Mouse (Mus musculus): ENCODE measurements at regions not wholly inside any gene's neighbourhood (a gene's known extent, or its start where the extent isn't known, plus 50 kb on each side); places are given as distances from the start of the nearest gene placed in this dataset.

GRCm38 (mm10) chr12:94560374-94561194, 1131.4 kb upstream of the Flrt2 start:
- ATAC-seq (ENCODE audit: extremely low read depth, insufficient number of reproducible peaks, low FRiP score, poor library complexity, severe bottlenecking) (no peak), DNase-seq (ENCODE audit: low spot score) (no peak)
- no peaks in the 10 kb centered on the region for H3K36me3 ChIP-seq (replicated peaks)
- no peak for TF ChIP-seq CTCF (IDR thresholded peaks at IDR 0.05; ENCODE audit: low read depth, low read length)
- no peak for TF ChIP-seq GATA2 (IDR thresholded peaks at IDR 0.05; ENCODE audit: borderline replicate concordance, low read depth, low read length)
- H3K9me3 ChIP-seq (replicated peaks) = no peaks in the 10 kb centered on the region
- H3K27me3 ChIP-seq (ENCODE audit: insufficient read depth, low read length) = no peaks in the 10 kb centered on the region
- no peaks in the 10 kb centered on the region for H3K4me1 ChIP-seq (ENCODE audit: insufficient read depth, low read depth, low read length)
- no peak overlapping the region for H3K4me3 ChIP-seq (ENCODE audit: low read depth, low read length)

DNA sequence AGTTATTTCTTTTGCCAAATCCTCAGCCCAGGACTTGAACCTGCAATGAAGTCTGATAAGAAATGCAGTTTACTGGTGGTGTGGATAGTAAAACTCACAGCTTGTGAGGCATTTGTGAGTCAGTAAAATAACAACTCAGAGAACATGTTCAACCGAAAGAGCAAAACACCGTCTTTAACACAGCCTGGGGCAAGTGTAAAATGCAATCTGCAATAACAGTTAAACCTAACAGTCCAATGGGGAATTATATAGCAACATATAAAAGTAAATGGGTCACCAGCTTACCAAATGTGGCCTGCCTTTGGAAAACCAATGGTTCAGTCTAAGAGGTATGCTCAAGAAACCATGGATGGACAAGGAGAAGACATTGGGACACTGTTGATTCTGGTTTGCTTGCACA, 1117.0 kb upstream of the Flrt2 start:
- ATAC-seq (ENCODE audit: extremely low read depth, insufficient number of reproducible peaks, low FRiP score, poor library complexity, severe bottlenecking) = no peak

GRCm38 (mm10) chr12:94580345-94580744, 1111.7 kb upstream of the Flrt2 start:
- no peak for ATAC-seq (ENCODE audit: extremely low read depth, insufficient number of reproducible peaks, low FRiP score, poor library complexity, severe bottlenecking)
- H3K27me3 ChIP-seq (ENCODE audit: insufficient read depth, low read length) = no peaks in the 10 kb centered on the region
- no peaks in the 10 kb centered on the region for H3K9me3 ChIP-seq (replicated peaks)
- DNase-seq (ENCODE audit: low spot score) = no peak
- no peaks in the 10 kb centered on the region for H3K36me3 ChIP-seq (replicated peaks)
- no peaks in the 10 kb centered on the region for H3K4me1 ChIP-seq (ENCODE audit: insufficient read depth, low read depth, low read length)
- no peak overlapping the region for H3K4me3 ChIP-seq (ENCODE audit: low read depth, low read length)
- TF ChIP-seq TAL1 (conservative IDR thresholded peaks at IDR 0.05; ENCODE audit: low read depth, low read length) (no peak), CTCF (IDR thresholded peaks at IDR 0.05; ENCODE audit: low read depth, low read length) (no peak), GATA2 (IDR thresholded peaks at IDR 0.05; ENCODE audit: borderline replicate concordance, low read depth, low read length) (no peak), POLR2AphosphoS5 (IDR thresholded peaks at IDR 0.05; ENCODE audit: insufficient replicate concordance, low read depth, low read length) (no peak), GATA1 (IDR thresholded peaks at IDR 0.05; ENCODE audit: borderline replicate concordance, low read length) (no peak)

More for the DNA sequence above, 1117.0 kb upstream of the Flrt2 start:
- Histone ChIP-seq H3K4me1 (ENCODE audit: insufficient read depth, low read depth, low read length) (no peaks in the 10 kb centered on the region), H3K9me3 (replicated peaks) (peaks cover 3% of the 10 kb centered on the region), H3K36me3 (replicated peaks) (no peaks in the 10 kb centered on the region), H3K27me3 (ENCODE audit: insufficient read depth, low read length) (no peaks in the 10 kb centered on the region), H3K4me3 (ENCODE audit: low read depth, low read length) (no peak overlapping the region)
- TF ChIP-seq CTCF (IDR thresholded peaks at IDR 0.05; ENCODE audit: low read depth, low read length) (no peak), TAL1 (conservative IDR thresholded peaks at IDR 0.05; ENCODE audit: low read depth, low read length) (no peak), POLR2AphosphoS5 (IDR thresholded peaks at IDR 0.05; ENCODE audit: insufficient replicate concordance, low read depth, low read length) (no peak), GATA2 (IDR thresholded peaks at IDR 0.05; ENCODE audit: borderline replicate concordance, low read depth, low read length) (no peak), GATA1 (IDR thresholded peaks at IDR 0.05; ENCODE audit: borderline replicate concordance, low read length) (no peak)
- no peak for DNase-seq (ENCODE audit: low spot score)

GRCm38 (mm10) chr12:94584309-94584708, 1107.7 kb upstream of the Flrt2 start:
- no peak for DNase-seq (ENCODE audit: low spot score)
- no peaks in the 10 kb centered on the region for H3K27me3 ChIP-seq (ENCODE audit: insufficient read depth, low read length)
- no peak overlapping the region for H3K4me3 ChIP-seq (ENCODE audit: low read depth, low read length)
- 0 out of 2 replicates have a peak, but pooled peaks cover 2% of the 10 kb centered on the region for H3K9me3 ChIP-seq (replicated peaks)
- ATAC-seq (ENCODE audit: extremely low read depth, insufficient number of reproducible peaks, low FRiP score, poor library complexity, severe bottlenecking) = no peak
- H3K36me3 ChIP-seq (replicated peaks) = no peaks in the 10 kb centered on the region
- H3K4me1 ChIP-seq (ENCODE audit: insufficient read depth, low read depth, low read length) = no peaks in the 10 kb centered on the region
- TF ChIP-seq GATA2 (IDR thresholded peaks at IDR 0.05; ENCODE audit: borderline replicate concordance, low read depth, low read length) (no peak), CTCF (IDR thresholded peaks at IDR 0.05; ENCODE audit: low read depth, low read length) (no peak), TAL1 (conservative IDR thresholded peaks at IDR 0.05; ENCODE audit: low read depth, low read length) (no peak), POLR2AphosphoS5 (IDR thresholded peaks at IDR 0.05; ENCODE audit: insufficient replicate concordance, low read depth, low read length) (no peak), GATA1 (IDR thresholded peaks at IDR 0.05; ENCODE audit: borderline replicate concordance, low read length) (no peak)

DNA sequence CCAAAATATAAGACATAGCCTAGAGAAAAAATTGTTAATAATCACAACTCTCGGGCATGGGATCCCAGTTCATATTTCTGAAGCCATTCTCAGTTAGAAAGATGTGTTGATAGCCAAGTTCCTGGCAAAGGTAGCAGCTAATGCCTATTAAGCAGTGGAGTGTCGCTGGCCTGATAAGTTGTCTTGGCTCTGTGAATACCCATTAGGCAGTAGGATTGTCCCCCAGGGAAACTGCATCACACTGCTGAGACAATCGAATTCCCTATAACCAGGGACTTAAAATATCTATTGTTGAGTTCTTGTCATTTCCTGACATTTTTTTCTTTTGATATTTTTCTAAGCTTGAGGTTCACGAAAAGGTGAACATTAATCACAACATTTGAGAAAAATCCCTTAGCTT, 1105.0 kb upstream of the Flrt2 start:
- Histone ChIP-seq H3K4me1 (ENCODE audit: insufficient read depth, low read depth, low read length) (no peaks in the 10 kb centered on the region), H3K4me3 (ENCODE audit: low read depth, low read length) (no peak overlapping the region), H3K27me3 (ENCODE audit: insufficient read depth, low read length) (no peaks in the 10 kb centered on the region), H3K9me3 (replicated peaks) (0 out of 2 replicates have a peak, but pooled peaks cover 2% of the 10 kb centered on the region), H3K36me3 (replicated peaks) (no peaks in the 10 kb centered on the region)
- ATAC-seq (ENCODE audit: extremely low read depth, insufficient number of reproducible peaks, low FRiP score, poor library complexity, severe bottlenecking) (no peak), DNase-seq (ENCODE audit: low spot score) (no peak)
- no peak for TF ChIP-seq GATA1 (IDR thresholded peaks at IDR 0.05; ENCODE audit: borderline replicate concordance, low read length)

DNA sequence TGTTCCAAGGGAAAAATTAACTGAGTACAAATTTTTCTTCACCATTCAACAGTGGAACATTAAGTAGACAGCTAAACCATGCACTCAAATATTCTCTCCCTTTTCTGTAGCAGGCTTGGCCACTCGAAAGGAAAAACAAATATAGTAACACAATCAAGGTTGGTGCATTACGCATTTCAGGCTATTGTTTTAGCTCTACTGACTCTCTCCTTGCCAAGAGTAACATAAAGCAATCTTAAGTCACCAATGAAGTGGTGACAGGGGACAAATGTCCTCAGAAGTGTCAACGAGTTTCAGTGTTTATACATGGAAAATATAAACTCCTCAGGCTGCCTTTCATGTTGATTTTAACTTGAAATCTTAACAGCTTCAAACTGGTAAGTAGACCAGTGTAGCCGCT, 1103.4 kb upstream of the Flrt2 start:
- H3K9me3 ChIP-seq (replicated peaks) = peaks cover 2% of the 10 kb centered on the region; the same call in 1 of the 2 replicates
- ATAC-seq (ENCODE audit: extremely low read depth, insufficient number of reproducible peaks, low FRiP score, poor library complexity, severe bottlenecking) = no peak
- no peak overlapping the region for H3K4me3 ChIP-seq (ENCODE audit: low read depth, low read length)
- no peaks in the 10 kb centered on the region for H3K36me3 ChIP-seq (replicated peaks)
- no peak for TF ChIP-seq POLR2AphosphoS5 (IDR thresholded peaks at IDR 0.05; ENCODE audit: insufficient replicate concordance, low read depth, low read length)
- TF ChIP-seq CTCF (IDR thresholded peaks at IDR 0.05; ENCODE audit: low read depth, low read length) = no peak
- no peak for TF ChIP-seq TAL1 (conservative IDR thresholded peaks at IDR 0.05; ENCODE audit: low read depth, low read length)
- no peak for TF ChIP-seq GATA2 (IDR thresholded peaks at IDR 0.05; ENCODE audit: borderline replicate concordance, low read depth, low read length)
- TF ChIP-seq GATA1 (IDR thresholded peaks at IDR 0.05; ENCODE audit: borderline replicate concordance, low read length) = no peak
- H3K27me3 ChIP-seq (ENCODE audit: insufficient read depth, low read length) = no peaks in the 10 kb centered on the region
- H3K4me1 ChIP-seq (ENCODE audit: insufficient read depth, low read depth, low read length) = no peaks in the 10 kb centered on the region
- DNase-seq (ENCODE audit: low spot score) = no peak
